Mouse (Mus musculus) urinary bladder, adult 2 months (tissue): ENCODE measurements around the gene Tnfsf13b. TPM values are rescaled to one million over a fixed set of nuclear protein-coding genes. Genes with fewer than 3 reads are reported as not detected.

Experiments
- DNase-seq: peaks from one replicate; pipeline ENCODE4 v3.0.0; 2022; ENCODE audit warnings: low spot score
- polyA plus RNA-seq: library from polyadenylated mRNA; depleted of rRNA; stranded (reverse); fragments of >200 nt; gene quantifications from 2 replicates; pipeline ENCODE4 v1.2.3, GENCODE M21; 2012; rRNA removed

The Tnfsf13b gene
- 13.0 and 17.8 TPM in 2 replicates for polyA plus RNA-seq

DNA sequence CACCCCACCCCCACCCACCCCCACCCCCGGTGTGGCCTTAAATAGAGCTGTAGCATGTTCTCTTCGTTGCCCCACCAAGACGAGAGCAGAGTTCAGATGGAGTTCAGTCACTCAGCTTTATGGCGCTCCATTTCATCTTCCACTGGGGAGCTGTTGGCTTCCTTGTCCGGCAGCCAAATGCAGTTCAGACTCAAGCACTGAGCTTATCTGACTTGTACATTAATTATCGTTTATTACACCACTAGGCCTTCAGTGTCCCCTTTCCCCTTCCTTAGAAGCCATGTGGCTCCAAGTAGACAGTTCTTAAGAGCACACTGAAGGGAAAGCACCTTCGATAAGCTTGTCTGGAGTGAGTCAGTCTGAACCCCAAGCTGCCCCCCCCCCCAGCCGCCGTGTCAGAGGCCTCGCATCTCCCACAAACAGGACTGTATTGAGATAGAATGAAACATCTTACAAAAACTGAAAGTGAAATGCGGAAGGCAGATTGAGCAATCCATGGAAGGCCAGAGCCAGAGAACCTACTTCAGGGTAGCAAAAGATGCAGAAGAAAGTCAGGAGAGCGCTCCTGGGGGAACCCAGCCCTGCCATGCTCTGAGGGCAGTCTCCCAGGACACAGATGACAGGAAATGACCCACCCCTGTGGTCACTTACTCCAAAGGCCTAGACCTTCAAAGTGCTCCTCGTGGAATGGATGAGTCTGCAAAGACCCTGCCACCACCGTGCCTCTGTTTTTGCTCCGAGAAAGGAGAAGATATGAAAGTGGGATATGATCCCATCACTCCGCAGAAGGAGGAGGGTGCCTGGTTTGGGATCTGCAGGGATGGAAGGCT is at the start of gene Tnfsf13b:
Tnfsf13b (plus strand) TSS at position 312 of the 830 bp plus-strand sequence.
- DNase-seq = no peak

DNA sequence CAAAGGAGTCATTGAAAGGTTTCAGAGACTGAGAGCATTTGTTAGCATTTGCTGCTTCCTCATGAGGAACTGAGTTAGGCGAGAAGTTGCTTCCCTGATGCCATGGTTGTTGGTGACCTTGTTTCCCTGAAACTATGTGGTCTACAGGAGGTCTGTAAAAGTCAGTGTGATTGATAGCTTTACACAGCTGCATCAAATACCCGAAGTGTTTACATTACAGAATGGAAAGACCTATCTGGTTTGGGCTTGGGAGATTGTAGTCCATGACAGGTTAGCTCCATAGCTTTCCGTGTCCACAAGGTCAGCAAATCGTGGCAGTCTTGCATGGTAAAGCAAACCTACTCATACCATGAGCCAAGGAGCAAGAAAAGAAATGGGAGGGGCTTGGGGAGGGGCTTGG is 47.9 kb upstream of the Tnfsf13b start:
- no peak for DNase-seq

DNA sequence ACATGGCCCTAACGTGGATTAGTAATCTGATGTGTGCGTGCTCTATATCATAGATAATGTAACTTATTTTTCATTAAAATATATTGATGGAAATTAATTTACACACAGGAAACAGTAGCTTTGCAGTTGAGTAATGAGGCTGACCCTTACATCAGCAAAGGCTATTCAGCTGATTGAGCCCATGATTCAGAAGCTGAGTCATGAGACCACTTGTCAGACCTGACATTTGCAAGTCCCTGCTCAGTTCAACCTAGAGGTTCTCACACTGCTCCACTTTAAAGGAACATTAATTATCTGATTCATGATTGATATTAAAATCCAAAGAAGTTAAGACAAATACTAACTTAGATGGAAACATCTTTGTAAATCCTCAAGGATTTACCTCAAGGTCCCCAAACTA is 46.3 kb upstream of the Tnfsf13b start:
- no peak for DNase-seq

DNA sequence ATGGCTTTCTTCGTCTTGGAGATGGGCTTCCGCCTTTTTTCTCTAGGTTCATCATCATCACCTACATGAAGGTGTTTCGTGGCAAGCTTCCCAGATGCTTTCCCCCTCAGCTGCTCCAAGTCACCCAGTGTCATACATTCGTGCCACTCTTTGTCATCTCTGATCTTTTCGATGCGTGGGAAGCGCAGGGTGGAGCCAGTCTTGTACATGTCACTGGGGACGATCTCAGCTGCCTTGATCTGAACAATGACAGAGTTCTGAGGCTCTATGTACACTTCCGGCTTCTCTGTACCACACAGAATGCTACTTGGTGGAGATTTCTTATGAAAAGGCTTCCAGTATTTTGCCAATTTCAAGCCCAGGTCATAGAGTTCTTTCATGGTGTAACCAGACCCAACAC is 34.4 kb upstream of the Tnfsf13b start:
- no peak for DNase-seq

DNA sequence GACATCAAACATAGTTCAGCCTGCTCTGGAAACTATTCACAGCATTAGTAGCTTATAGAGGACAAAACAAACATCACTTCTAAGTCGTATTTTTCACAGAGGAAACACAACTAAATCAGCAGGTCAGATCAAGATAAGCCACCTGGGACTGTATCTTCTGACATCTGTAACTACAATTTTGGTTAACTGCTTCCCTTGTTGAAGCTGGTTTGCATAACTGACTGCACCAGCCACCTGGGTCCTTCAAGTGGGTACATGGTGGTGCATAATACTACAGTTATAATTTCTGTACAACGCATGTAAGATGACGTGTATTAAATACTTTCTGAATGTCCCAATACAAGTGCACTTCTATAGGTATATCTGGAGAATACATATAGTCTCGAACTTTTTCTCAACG is 31.0 kb upstream of the Tnfsf13b start:
- no peak for DNase-seq

DNA sequence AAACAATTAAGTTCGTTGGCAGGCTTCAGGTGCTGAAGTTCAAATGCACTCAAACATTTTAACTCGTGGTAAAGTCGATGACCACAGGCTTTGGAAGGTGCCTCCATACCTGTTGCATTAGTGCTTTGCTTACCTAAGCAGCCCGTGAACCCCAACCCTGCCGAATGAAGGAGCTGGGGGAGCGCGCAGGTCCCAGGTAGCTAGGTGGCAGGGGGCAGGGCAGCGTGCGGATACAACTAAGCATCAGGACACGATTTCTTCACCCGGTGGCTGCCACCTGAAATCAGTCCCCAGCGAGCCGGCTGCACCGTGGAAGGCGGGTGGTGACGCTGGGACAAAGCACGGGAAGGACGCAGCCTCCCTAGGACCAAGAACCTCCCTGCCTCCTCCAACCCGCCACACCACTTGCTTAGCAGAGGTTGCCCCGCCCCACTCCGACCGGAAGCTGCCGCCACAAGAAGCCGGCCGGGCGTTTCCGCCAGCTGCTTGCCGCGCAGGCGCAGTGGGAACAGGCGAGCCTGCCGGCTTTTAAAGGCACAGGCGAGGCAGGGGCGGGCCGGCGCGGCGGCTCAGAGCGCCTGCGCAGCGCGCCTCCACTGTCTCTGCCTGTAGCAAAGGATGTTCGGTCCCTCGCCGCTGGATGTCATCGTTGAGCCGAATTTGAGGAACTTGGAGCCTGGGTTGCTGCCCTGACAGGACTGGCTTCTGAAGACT is 30.2 kb upstream of the Tnfsf13b start:
- DNase-seq = peak; percentile 96

DNA sequence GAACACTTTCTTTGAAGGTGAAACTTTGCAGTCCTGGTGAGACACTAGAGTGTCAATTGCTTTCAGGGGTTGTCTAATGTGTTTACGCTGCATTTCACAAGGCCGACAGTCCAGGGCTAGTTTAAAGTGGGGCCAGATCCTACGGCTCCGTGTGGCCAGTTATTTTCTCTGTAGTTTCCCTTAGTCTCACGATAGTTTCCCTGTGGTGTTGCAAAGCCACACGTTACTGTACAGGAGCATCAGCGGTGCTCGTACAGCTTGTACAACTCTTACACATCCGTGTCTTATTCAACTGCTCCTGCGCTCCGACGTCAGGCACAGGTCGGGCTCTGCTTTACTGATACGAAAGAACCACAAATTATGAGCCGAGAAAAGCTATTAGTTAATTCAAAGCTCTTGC is 29.3 kb upstream of the Tnfsf13b start:
- no peak for DNase-seq

DNA sequence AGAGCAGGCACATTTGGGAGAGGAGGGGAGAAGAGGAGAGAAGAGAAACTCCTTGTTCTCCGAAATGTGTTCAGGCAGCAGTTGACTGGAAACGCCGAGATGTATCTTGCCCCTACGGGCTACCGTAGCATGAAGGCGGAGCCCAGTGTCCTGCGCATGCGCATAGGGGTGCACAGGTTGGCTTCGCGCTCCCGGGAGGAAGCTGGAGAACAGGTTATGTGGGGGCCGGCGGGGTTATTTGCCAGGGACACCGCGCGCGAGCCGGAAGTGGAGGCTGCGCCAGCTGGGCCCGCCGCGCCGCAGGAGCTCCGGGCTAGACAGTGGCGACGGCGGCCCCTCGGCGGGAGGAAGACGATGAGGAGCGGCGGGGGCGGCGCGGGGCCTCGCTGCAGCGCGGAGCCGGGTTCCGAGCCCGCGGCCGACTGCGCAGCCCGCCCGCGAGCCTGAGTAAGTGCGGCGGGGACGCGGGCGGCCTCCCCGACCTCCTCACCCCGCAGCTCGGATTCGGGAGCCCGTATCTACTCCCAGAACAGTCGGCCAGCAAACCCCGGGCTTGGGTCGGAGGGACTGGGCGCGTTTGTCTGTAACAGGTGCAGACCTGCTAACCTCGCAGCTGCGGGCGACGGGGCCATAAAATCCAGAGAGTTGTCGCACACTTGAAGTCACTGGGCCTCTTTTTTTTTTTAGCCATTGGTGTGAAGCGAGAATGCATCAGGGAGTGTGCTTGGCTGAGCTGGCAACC is 28.5 kb upstream of the Tnfsf13b start, which contains the start of the genes Lig4 and Abhd13:
Lig4 (minus strand) TSS at position 114 of the 742 bp plus-strand sequence.
Abhd13 (plus strand) TSS at position 135 of the 742 bp plus-strand sequence.
- DNase-seq = peak; percentile 99

DNA sequence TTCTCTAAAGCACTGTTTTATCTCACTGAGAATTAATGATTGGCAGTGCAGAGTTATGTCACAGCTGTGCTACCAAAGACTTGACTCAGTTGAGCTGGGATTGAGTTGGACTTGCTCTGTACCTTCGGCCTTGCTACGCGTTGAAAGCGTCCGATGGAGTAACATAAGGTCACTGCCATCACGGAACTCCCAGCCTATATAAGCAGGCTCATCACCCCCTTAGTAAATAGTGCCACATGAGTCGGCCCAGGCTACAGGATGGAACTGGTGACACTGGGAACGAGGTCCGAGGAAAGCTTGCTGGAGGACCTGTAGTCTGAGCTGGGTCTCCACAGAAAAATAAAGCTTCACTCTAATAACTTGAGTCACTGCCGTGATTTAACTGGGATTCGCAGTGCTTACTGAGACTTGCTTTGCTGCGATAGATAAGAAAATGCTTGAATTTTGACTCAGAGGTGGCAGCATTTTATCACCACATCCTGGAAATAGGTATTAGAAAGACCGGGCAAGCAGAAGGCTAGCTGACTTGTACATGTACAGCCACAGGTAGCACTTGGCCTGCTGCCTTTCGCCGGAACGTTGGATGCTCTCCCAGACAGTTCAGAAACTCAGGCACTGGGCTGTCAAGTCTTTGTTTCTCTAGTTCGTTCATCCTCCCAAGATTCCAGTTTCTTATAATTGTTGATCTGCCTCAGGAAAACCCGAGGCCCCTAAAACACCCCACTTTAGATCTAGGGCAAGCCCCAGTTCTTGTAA is 27.6 kb upstream of the Tnfsf13b start:
- DNase-seq = no peak

DNA sequence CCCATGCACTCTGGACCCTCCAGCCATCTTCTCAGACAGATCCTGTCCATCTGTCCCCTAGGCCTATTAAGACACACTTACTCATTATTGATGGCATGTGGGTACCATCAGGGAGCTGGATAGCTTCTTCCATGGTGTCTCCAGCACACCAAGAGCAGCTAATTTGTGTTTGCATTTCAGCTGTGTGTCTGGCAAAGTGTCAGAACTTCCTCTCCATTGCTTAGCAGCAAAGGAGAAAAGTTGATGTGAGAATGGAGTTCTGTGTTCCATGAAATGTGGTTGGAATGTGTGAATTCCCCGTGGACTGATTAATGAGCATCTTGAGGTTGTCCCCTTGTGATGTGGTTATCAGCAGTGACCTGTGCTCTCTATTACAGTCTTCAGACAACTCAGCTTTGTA is 26.5 kb upstream of the Tnfsf13b start:
- DNase-seq = no peak

DNA sequence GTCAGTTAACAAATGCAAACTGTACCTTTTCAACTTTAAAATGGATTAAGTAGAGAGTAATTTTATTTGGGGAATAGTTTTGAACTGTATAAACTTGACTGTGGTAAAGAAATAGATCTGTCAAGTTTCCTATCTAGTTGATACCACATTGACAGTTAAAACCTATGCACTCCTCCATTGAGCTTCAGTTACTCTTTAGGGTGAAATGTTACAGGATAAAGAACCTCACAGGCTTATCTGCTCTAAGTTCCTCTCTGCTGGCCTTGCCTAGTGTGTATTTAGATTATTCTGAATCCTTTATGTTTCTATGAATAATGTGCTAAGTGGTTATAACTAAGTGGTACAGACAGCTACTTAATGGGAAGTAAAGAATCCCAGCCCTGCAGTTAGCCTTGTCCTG is 26.1 kb upstream of the Tnfsf13b start:
- no peak for DNase-seq

DNA sequence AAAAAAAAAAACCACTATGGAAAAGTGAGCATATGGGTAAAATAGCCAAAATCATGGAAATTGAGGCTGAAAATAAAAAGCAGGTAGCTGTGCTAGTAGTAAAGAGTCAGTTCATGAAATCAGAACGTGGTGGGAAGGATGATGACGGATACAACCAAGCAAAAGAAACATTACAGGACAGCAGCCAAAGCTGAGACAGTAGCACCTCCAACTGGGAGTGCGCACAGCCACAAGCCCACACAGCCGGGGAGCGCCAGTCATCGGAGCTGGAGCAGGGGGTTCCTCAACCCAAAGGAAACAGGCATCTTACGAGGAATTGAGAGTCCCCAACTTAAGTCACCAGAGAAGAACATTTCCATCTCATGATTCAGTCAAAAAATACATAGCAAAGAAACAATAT is 2.2 kb upstream of the Tnfsf13b start:
- no peak for DNase-seq

DNA sequence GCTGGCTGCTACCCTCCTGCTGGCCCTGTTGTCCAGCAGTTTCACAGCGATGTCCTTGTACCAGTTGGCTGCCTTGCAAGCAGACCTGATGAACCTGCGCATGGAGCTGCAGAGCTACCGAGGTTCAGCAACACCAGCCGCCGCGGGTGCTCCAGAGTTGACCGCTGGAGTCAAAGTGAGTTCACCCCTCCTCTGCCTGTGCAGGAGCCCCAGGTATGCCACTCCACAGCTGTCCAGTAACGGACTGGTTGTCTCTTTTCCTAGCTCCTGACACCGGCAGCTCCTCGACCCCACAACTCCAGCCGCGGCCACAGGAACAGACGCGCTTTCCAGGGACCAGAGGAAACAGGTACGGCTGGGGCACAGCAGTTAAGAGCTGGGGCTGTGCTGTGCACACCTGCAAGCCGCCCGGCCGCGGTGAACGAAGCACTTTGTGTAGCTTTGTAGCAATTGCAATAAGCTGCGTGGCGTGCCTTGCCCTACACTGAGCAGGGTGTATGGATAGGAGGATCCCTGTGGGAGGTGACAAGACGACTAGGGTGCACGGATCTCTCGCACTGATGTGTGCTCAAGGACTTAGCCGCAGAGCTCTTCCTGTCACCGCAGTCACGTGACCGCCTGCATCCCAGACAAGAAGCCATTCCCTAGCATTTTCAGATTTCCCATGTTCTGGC is 856 bp downstream of the Tnfsf13b start:
- no peak for DNase-seq

DNA sequence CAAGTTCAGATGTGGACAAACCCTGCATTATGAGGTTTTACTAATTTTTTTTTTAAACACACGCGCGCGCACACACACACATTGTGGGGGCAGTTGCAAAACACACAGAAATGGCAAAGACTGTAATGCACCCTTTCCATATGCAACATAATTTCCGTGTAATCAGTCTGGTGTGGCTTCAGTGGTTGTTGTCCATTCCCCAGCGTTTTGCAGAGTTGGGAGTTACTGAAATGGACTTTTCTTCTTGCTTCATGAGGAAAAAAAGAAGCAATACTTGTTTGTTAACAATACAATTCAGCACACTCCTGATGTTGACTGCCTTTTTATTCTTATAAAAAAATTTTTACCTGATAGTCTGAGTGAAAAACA is 1.4 kb downstream of the Tnfsf13b start:
- no peak for DNase-seq

DNA sequence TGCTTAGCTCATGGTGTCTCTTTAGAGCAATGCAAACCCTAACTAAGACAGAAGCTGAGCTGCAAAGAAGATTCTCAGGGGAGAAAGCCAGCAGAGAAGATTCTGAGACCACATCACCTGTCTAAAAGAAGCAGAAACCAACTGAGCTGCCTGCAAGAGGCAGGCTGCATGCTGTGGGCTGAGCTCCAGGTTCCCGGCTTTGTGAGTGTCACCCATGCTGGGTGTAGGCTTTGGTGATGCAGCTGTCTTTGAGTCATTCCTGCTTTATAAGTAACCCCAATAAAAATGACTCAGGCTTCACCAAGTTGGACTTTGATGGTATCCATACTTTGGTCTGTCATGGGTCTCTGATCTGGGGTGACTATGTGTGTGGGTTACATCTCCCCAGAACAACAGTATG is 10.0 kb downstream of the Tnfsf13b start:
- no peak for DNase-seq

DNA sequence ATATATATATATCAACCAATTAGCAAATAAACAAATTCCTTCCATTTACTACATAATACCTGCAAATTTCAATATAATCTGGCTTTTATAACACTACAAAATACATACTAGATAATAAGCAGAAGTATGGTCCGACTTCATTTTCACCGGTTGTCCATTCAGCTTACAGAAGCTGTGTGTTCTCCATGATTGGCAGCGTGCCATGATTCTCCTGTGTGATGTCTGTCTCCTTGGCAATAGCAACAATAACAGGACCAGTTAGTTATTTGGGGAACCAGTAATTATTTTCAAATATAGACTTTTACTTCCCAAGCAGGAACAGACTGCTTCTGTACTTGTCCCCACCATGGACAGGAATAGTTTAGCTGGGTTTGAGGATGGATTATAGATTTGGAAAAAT is 11.0 kb downstream of the Tnfsf13b start:
- DNase-seq = no peak

DNA sequence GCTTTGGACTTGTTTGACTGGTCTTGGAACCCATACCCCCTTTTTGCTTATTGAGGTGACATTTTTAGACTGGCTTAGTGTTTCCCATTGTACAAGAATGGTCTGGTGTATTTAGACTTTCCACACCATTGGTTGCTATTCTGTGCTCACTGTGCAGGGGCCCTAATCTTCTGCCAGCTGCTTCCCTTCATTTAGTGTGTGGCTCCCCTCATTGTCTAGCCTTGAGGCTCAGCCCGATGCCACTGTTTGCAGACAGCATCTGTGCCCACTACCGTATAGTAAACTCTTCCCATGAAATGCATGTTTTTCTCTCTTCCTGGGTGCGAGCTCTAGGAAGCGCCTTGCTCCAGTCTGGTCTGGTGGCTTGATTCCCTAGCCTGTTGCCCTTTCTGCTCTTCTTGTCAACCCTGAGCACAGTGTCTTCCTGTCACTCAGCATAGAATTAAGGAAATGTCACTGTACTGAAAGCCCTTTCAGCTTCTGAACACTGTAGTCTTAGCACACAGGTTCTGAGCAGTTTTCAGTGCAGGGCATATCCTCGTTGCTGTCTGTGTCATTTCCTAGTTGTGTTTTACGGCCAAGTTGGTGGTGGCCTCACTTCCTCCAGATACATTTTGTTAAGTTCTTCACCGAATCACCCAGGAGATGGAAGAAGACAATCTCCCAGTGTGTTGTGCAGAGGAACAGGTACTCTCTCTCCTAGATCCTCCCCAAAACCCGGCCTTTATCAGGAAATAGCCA is 24.2 kb downstream of the Tnfsf13b start:
- no peak for DNase-seq

DNA sequence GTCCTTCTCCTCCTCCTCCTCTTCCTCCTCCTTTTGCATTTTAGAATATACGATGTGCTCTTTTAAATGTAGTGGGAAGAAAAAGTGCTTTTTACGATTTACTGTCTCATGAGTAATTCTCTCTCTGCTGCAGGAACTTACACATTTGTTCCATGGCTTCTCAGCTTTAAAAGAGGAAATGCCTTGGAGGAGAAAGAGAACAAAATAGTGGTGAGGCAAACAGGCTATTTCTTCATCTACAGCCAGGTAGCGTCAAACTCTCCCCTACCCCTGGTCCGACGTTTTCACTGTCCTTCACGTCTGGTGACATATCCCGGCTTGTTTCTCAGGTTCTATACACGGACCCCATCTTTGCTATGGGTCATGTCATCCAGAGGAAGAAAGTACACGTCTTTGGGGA is 24.9 kb downstream of the Tnfsf13b start:
- no peak for DNase-seq

DNA sequence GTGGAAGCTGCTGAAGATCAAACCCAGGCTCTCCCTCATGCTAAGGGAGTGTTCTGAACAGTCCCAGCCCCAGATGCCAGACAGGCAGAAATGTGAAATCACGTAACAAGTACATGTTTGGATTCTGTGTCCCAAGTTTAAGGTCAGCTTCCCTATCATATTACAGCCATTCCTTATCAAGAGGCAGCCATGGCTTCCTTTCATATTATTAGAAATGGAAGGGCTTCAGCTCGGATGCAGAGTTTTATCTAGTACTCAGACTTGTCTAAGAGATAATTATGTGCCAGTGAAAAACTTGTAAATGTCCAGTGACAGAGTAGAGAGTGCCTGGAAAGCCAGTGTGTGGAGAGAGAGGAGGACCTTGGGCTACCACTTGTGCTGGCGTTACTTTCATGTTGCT is 34.6 kb downstream of the Tnfsf13b start:
- no peak for DNase-seq

DNA sequence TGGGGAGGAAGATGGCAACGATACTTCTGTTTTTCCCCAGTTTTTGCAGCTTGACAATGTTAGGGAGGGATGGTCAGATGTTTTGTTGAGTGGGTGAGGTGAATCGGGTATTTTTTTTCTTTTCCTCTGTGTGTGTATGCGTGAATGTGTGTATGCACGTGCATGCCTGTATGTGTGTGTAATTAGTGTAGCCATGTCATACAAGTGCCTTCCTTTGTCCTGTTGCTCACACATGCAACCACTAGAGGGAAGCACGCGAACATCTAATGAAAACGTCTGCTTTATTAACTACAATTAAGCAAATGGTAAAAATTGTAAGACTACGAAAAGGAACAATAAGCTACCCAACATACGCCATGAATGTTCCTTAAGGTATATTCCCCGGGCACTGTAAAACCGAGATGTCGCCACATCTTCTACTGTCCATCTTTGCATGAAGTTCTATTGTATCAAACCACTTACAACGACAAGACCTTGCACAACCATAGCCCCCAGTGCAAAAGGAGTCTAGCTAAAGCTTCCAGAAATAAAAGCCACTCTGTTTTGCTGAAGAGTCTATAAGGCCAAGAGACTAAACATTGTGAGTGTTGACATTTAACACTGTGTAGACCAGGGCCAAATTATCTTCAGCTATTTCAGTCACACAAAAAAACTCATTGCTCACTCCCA is 37.7 kb downstream of the Tnfsf13b start:
- DNase-seq = no peak
